Mouse (Mus musculus) Patski (cell line): ENCODE data around the gene Sfxn3. TPM values are rescaled to one million over a fixed set of nuclear protein-coding genes. Genes with fewer than 3 reads are reported as not detected.

Source experiments
- ATAC-seq: fragments of 100-300 bp; one replicate; pipeline ENCODE4 v1.8.0; 2021
- CTCF ChIA-PET: fragments of 350-600 bp; sonication (Branson Sonifier 250); formaldehyde crosslinking; loops from one replicate; lab custom pipeline; 2022; ENCODE audit warnings: inconsistent platforms; lab: Charles Lee
- POLR2A ChIA-PET: fragments of 350-600 bp; sonication (Branson Sonifier 250); formaldehyde crosslinking; loops from one replicate; lab custom pipeline; 2022; ENCODE audit warnings: antibody characterized with exemption, inconsistent platforms; lab: Charles Lee
- DNase-seq: peaks from one replicate; pipeline ENCODE4 v3.0.0-alpha.2; 2011; ENCODE audit warnings: low read depth, low spot score
- H3K27me3 ChIP-seq: fragments of 371-371 bp; one replicate; pipeline ENCODE4 v1.5.1; 2021
- CTCF ChIP-seq: fragments of 100-300 bp; IDR thresholded peaks from one replicate; pipeline ENCODE4 v1.5.1; 2021
- in situ Hi-C: fragments of 300-500 bp; cut with MboI; formaldehyde crosslinking; loops from 3 replicates; pipeline ENCODE4 v1.11.1; 2018; ENCODE audit warnings: low pct_unique_long_range_greater_than_20kb, mixed read lengths
- polyA plus RNA-seq: library from polyadenylated mRNA; unstranded; gene quantifications from one replicate; pipeline ENCODE4 v1.2.3, GENCODE M21; 2021

Sfxn3 gene
- polyA plus RNA-seq, 1 experiment from 2014 or later: 77.1 TPM

DNA sequence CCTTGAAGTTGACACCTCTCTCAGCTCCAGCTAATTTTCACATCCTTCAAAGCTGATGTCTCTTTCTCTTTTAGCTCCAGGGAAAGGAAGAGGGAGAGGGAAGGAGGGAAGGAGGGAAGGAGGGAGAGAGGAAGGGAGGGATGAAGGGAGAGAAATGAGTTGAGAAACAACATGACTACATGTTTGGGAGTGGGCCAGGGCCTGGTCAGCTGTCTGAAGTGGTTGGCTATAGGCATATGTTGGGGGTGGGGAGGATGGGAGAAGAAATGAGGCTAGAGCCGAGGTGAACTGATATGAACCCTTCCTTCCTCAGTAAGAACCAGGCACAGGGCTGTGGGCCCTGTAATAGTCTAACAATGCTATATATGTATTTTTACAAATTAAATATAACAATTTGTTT lies 58.3 kb downstream of the Sfxn3 start:
- ATAC-seq (no peak), DNase-seq (no peak)
- ChIA-PET POLR2A (interaction anchor here (0.6 kb wide), 2 partner anchors 12 to 27 kb away, joined by 3 read pairs; no protein-coding TSS in a partner anchor), CTCF (no interaction called here)
- no peak for TF ChIP-seq CTCF
- peaks cover 63% of the 10 kb centered on the region for H3K27me3 ChIP-seq
- in situ Hi-C loops: no loop called here

Other genes starting within 250 kb of the Sfxn3 start
- 100 TPM for gene Slf2, start 116.4 kb upstream of the Sfxn3 start, polyA plus RNA-seq
- 8.8 TPM for gene Sema4g, start 58.4 kb upstream of the Sfxn3 start, polyA plus RNA-seq
- gene Twnk, start 41.8 kb upstream of the Sfxn3 start, polyA plus RNA-seq: 27.8 TPM
- gene Mrpl43, start 41.1 kb upstream of the Sfxn3 start, polyA plus RNA-seq: 68.3 TPM
- gene Lzts2, start 33.1 kb upstream of the Sfxn3 start, polyA plus RNA-seq: 114 TPM
- gene Pdzd7, start 1.8 kb upstream of the Sfxn3 start, polyA plus RNA-seq: 4.9 TPM
- gene Kazald1, start 27.7 kb downstream of the Sfxn3 start, polyA plus RNA-seq: 2.1 TPM
- not detected for gene Tlx1, start 103.2 kb downstream of the Sfxn3 start, polyA plus RNA-seq
- not detected for gene Lbx1, start 188.3 kb downstream of the Sfxn3 start, polyA plus RNA-seq